Mouse (Mus musculus) embryo, embryonic 10.5 days (tissue): ENCODE measurements around the gene Tmem170.
"Not testable (repeated sequence)": the region's sequence is repeated elsewhere in the genome, so short reads cannot be mapped to it uniquely, and the experiment has no call there.

Source experiments
- DNase-seq: peaks from one replicate; pipeline ENCODE4 v3.0.0-alpha.2; 2015; ENCODE audit warnings: low spot score

Gene Tmem170

GRCm38 (mm10) chr8:111875758-111876157 is 792 bp downstream of the Tmem170 start:
- DNase-seq: no peak

GRCm38 (mm10) chr8:111871278-111871677 is 5.3 kb downstream of the Tmem170 start:
- no peak for DNase-seq

- DNase-seq: no peak
These were observed 6.2 kb downstream of the Tmem170 start for GRCm38 (mm10) chr8:111870379-111870778.

- DNase-seq: no peak
These were observed 7.9 kb downstream of the Tmem170 start for GRCm38 (mm10) chr8:111868664-111869063.

- DNase-seq: no peak
These were observed 10.7 kb downstream of the Tmem170 start for GRCm38 (mm10) chr8:111865857-111866256.

GRCm38 (mm10) chr8:111865130-111865852 is 11.3 kb downstream of the Tmem170 start:
- DNase-seq: no peak

- DNase-seq: no peak
These were observed 11.9 kb downstream of the Tmem170 start for GRCm38 (mm10) chr8:111864648-111865047.

GRCm38 (mm10) chr8:111863280-111863679 is 13.3 kb downstream of the Tmem170 start:
- DNase-seq: no peak

GRCm38 (mm10) chr8:111855977-111856376 is 20.6 kb downstream of the Tmem170 start:
- DNase-seq: no peak

- peak; percentile 99 for DNase-seq
These were observed 22.6 kb downstream of the Tmem170 start, which contains the start of gene Cfdp1 for GRCm38 (mm10) chr8:111853861-111854501. Cfdp1 (minus strand) TSS chr8:111854291.

GRCm38 (mm10) chr8:111853219-111853618 is 23.3 kb downstream of the Tmem170 start:
- DNase-seq: not testable (repeated sequence)

GRCm38 (mm10) chr8:111846746-111847145 is 29.8 kb downstream of the Tmem170 start:
- DNase-seq: no peak

- peak; percentile 31 for DNase-seq
These were observed 41.0 kb downstream of the Tmem170 start for GRCm38 (mm10) chr8:111835540-111835939.

GRCm38 (mm10) chr8:111834011-111834410 is 42.5 kb downstream of the Tmem170 start:
- DNase-seq: no peak

- DNase-seq: no peak
These were observed 43.6 kb downstream of the Tmem170 start for GRCm38 (mm10) chr8:111832983-111833382.

- no peak for DNase-seq
These were observed 44.6 kb downstream of the Tmem170 start for GRCm38 (mm10) chr8:111831996-111832395.

GRCm38 (mm10) chr8:111828595-111828994 is 48.0 kb downstream of the Tmem170 start:
- DNase-seq: no peak

- DNase-seq: peak; percentile 20
These were observed 51.3 kb downstream of the Tmem170 start for GRCm38 (mm10) chr8:111825219-111825618.

- no peak for DNase-seq
These were observed 52.2 kb downstream of the Tmem170 start for GRCm38 (mm10) chr8:111824334-111824733.

GRCm38 (mm10) chr8:111821199-111821598 is 55.4 kb downstream of the Tmem170 start:
- no peak for DNase-seq

GRCm38 (mm10) chr8:111820691-111821090 is 55.9 kb downstream of the Tmem170 start:
- no peak for DNase-seq

- no peak for DNase-seq
These were observed 56.5 kb downstream of the Tmem170 start for GRCm38 (mm10) chr8:111820018-111820417.

GRCm38 (mm10) chr8:111818556-111818955 is 58.0 kb downstream of the Tmem170 start:
- DNase-seq: no peak
